Comparison of ENCODE assay signal across 7 mouse cellular contexts in the genomic region with DNA sequence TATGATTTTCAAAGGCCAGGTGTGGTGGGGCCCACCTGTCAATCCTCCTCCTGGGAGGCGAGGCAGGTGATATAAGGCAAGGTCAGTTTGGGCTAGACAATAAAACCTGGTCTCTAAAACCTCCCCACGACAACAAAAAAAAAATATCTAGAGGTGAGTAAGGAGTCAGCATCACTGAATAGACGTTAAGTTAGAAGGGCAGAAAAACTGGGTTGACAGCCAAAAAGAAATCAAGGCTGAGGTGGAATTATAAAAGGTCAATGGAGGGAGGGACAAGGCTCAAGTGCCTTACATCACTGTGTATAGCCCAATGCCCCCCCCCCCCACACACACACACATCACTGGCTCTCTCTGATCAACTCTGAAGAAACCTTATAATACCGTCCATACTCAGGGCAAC. TPM values are rescaled to one million over a fixed set of nuclear protein-coding genes. Genes with fewer than 3 reads are reported as not detected.
DNase-seq lines count a peak whose midpoint lies in the region; ATAC-seq and TF ChIP-seq lines count a peak whose summit lies in the region.

No protein-coding gene starts in this region.

- peaks cover 20% of the 10 kb centered on the region for H3K79me2 ChIP-seq in liver, adult 2 months (ENCODE audit: control insufficient read depth, insufficient read depth, low read length)

- TF ChIP-seq CTCF in liver, adult 2 months (IDR thresholded peaks at IDR 0.05; ENCODE audit: low read depth, low read length), result no peak

- H3K36me3 ChIP-seq in liver, adult 2 months (ENCODE audit: control insufficient read depth, insufficient read depth, low read length), result peaks cover 12% of the 10 kb centered on the region; the same call in 1 of the 2 replicates
- H3K36me3 ChIP-seq in embryonic facial prominence, embryonic 15.5 days, result peaks cover 38% of the 10 kb centered on the region
- no peaks in the 10 kb centered on the region; the same call in none of the 2 replicates for H3K36me3 ChIP-seq in intestine, embryonic 16.5 days (ENCODE audit: control insufficient read depth, insufficient read depth, low read length)
- peaks cover 9% of the 10 kb centered on the region for H3K36me3 ChIP-seq in neural tube, embryonic 14.5 days (ENCODE audit: control insufficient read depth, insufficient read depth, low read length)

- 10% methylated on average over 4 of the region's 4 CpGs for WGBS in liver, adult 2 months
- WGBS in embryonic facial prominence, embryonic 15.5 days, result 21% methylated on average over 4 of the region's 4 CpGs
- WGBS in intestine, embryonic 16.5 days, result 24% methylated on average over 4 of the region's 4 CpGs
- WGBS in neural tube, embryonic 14.5 days, result 27% methylated on average over 4 of the region's 4 CpGs

- no peak for DNase-seq in liver, adult 2 months (ENCODE audit: extremely low read depth, low read depth, low spot score)
- no peak for DNase-seq in liver
- DNase-seq in urinary bladder, adult 2 months (ENCODE audit: low spot score), result no peak
- DNase-seq in spleen, postnatal 36 days (ENCODE audit: low spot score in 2 of 2), result no peak

- no peaks in the 10 kb centered on the region for H3K27me3 ChIP-seq in liver, adult 2 months (ENCODE audit: control insufficient read depth, insufficient read depth, low read length)
- no peaks in the 10 kb centered on the region for H3K27me3 ChIP-seq in embryonic facial prominence, embryonic 15.5 days
- H3K27me3 ChIP-seq in intestine, embryonic 16.5 days (replicated peaks; ENCODE audit: control insufficient read depth, insufficient read depth, low read length), result no peaks in the 10 kb centered on the region
- no peaks in the 10 kb centered on the region for H3K27me3 ChIP-seq in neural tube, embryonic 14.5 days (ENCODE audit: control insufficient read depth, insufficient read depth, low read length)

- no peak for ATAC-seq in embryonic facial prominence, embryonic 15.5 days (ENCODE audit: insufficient number of reproducible peaks, low FRiP score, low TSS enrichment, low read depth)
- ATAC-seq in intestine, embryonic 16.5 days, result no peak
- ATAC-seq in neural tube, embryonic 14.5 days (ENCODE audit: low read depth), result no peak

- H3K4me1 ChIP-seq in liver, adult 2 months (ENCODE audit: control insufficient read depth, insufficient read depth, low read length), result peaks cover 30% of the 10 kb centered on the region
- H3K4me1 ChIP-seq in embryonic facial prominence, embryonic 15.5 days, result peaks cover 19% of the 10 kb centered on the region
- H3K4me1 ChIP-seq in intestine, embryonic 16.5 days (ENCODE audit: control insufficient read depth, insufficient read depth, low read length), result peaks cover 9% of the 10 kb centered on the region
- H3K4me1 ChIP-seq in neural tube, embryonic 14.5 days (ENCODE audit: control insufficient read depth, insufficient read depth, low read length), result peaks cover 13% of the 10 kb centered on the region

- H3K9me3 ChIP-seq in embryonic facial prominence, embryonic 15.5 days (replicated peaks), result no peaks in the 10 kb centered on the region
- H3K9me3 ChIP-seq in intestine, embryonic 16.5 days (ENCODE audit: control insufficient read depth, low read length), result no peaks in the 10 kb centered on the region
- no peaks in the 10 kb centered on the region for H3K9me3 ChIP-seq in neural tube, embryonic 14.5 days (ENCODE audit: control insufficient read depth, low read length)

- peak overlapping the region; percentile 95 for H3K27ac ChIP-seq in liver, adult 2 months (replicated peaks; ENCODE audit: insufficient read depth, low read depth, low read length)
- peak overlapping the region; percentile 96 for H3K27ac ChIP-seq in embryonic facial prominence, embryonic 15.5 days (replicated peaks)
- H3K27ac ChIP-seq in intestine, embryonic 16.5 days (ENCODE audit: low read length), result peak overlapping the region; percentile 89
- H3K27ac ChIP-seq in neural tube, embryonic 14.5 days (ENCODE audit: low read depth, low read length), result no peak overlapping the region

- H3K9ac ChIP-seq in liver, adult 2 months (ENCODE audit: low read depth, low read length), result peak overlapping the region; percentile 91
- H3K9ac ChIP-seq in embryonic facial prominence, embryonic 15.5 days, result peak overlapping the region; percentile 68
- H3K9ac ChIP-seq in intestine, embryonic 16.5 days (ENCODE audit: low read depth, low read length), result peak overlapping the region; percentile 87
- H3K9ac ChIP-seq in neural tube, embryonic 14.5 days (replicated peaks; ENCODE audit: low read depth, low read length), result peak overlapping the region; percentile 58

- TF ChIP-seq POLR2A in liver, adult 2 months (IDR thresholded peaks at IDR 0.05; ENCODE audit: extremely low read depth, insufficient read depth, low read length), result no peak

- H3K4me2 ChIP-seq in embryonic facial prominence, embryonic 15.5 days (replicated peaks), result peak overlapping the region; percentile 76
- H3K4me2 ChIP-seq in intestine, embryonic 16.5 days (ENCODE audit: low read depth, low read length), result peak overlapping the region; percentile 62
- peak overlapping the region; percentile 70 for H3K4me2 ChIP-seq in neural tube, embryonic 14.5 days (ENCODE audit: low read depth, low read length)

- peak overlapping the region; percentile 88 for H3K4me3 ChIP-seq in liver, adult 2 months (ENCODE audit: insufficient read depth, low read depth, low read length)
- peak overlapping the region; percentile 94 for H3K4me3 ChIP-seq in embryonic facial prominence, embryonic 15.5 days (replicated peaks)
- peak overlapping the region; percentile 74 for H3K4me3 ChIP-seq in intestine, embryonic 16.5 days (ENCODE audit: low read length)
- H3K4me3 ChIP-seq in neural tube, embryonic 14.5 days (ENCODE audit: low read depth, low read length), result peak overlapping the region; percentile 54

RNA-seq across cellular contexts. Expression of a gene that starts 0.7 kb away (rescaled TPM):
- 85.3 and 96.1 TPM in 2 replicates for total RNA-seq in liver, adult 2 months (2014; rRNA removed)
- polyA plus RNA-seq in liver, adult 2 months (2012; rRNA removed), result 441 and 448 TPM in 2 replicates
- 225 and 235 TPM in 2 replicates for polyA plus RNA-seq in embryonic facial prominence, embryonic 15.5 days (2015; fragmentation: Nextera tagmentation; extraction: Ambion mirVana)
- polyA plus RNA-seq in intestine, embryonic 16.5 days (2015; fragmentation: Nextera tagmentation; extraction: Ambion mirVana), result 357 and 388 TPM in 2 replicates
- 208 and 212 TPM in 2 replicates for polyA plus RNA-seq in neural tube, embryonic 14.5 days (2014; fragmentation: Nextera tagmentation; extraction: Ambion mirVana)
- polyA plus RNA-seq in urinary bladder, adult 2 months (2012; rRNA removed), result 147 and 157 TPM in 2 replicates

RNA-seq across cellular contexts. Expression of a gene that starts 28.4 kb away (rescaled TPM):
- total RNA-seq in liver, adult 2 months (2014; rRNA removed), result 0.13 and 0.18 TPM in 2 replicates
- 0.16 and 0.18 TPM in 2 replicates for polyA plus RNA-seq in liver, adult 2 months (2012; rRNA removed)
- 4.9 and 6.1 TPM in 2 replicates for polyA plus RNA-seq in embryonic facial prominence, embryonic 15.5 days (2015; fragmentation: Nextera tagmentation; extraction: Ambion mirVana)
- polyA plus RNA-seq in intestine, embryonic 16.5 days (2015; fragmentation: Nextera tagmentation; extraction: Ambion mirVana), result 1.8 and 2.0 TPM in 2 replicates
- 9.0 and 11.2 TPM in 2 replicates for polyA plus RNA-seq in neural tube, embryonic 14.5 days (2014; fragmentation: Nextera tagmentation; extraction: Ambion mirVana)
- 5.2 and 5.5 TPM in 2 replicates for polyA plus RNA-seq in urinary bladder, adult 2 months (2012; rRNA removed)

RNA-seq across cellular contexts. Expression of a gene that starts 42.5 kb away (rescaled TPM):
- total RNA-seq in liver, adult 2 months (2014; rRNA removed), result 57.3 and 61.3 TPM in 2 replicates
- 92.9 and 115 TPM in 2 replicates for polyA plus RNA-seq in liver, adult 2 months (2012; rRNA removed)
- polyA plus RNA-seq in embryonic facial prominence, embryonic 15.5 days (2015; fragmentation: Nextera tagmentation; extraction: Ambion mirVana), result 177 and 186 TPM in 2 replicates
- polyA plus RNA-seq in intestine, embryonic 16.5 days (2015; fragmentation: Nextera tagmentation; extraction: Ambion mirVana), result 166 and 186 TPM in 2 replicates
- 177 TPM in 2 replicates for polyA plus RNA-seq in neural tube, embryonic 14.5 days (2014; fragmentation: Nextera tagmentation; extraction: Ambion mirVana)
- 122 TPM in 2 replicates for polyA plus RNA-seq in urinary bladder, adult 2 months (2012; rRNA removed)
